Mouse (Mus musculus) natural killer cell, adult 2 months (primary cell): ENCODE data around the gene Ttll13.
A peak's percentile ranks its signal among the peaks of the same experiment; 100 is the strongest.

Source experiments
- DNase-seq, 2 experiments: peaks; one replicate each; pipeline ENCODE4 v3.0.0; 2022; ENCODE audit warnings: low spot score in 2 of 2

Ttll13 gene

GRCm38 (mm10) chr7:80246148-80246721 lies at the start of gene Ttll13:
Gene Ttll13 (plus strand): TSS chr7:80246376.
- peak; percentile 93 to 95 for DNase-seq

- DNase-seq = peak in 1 of 2 experiments; percentile 69
Measured at GRCm38 (mm10) chr7:80197371-80197770, 48.8 kb upstream of the Ttll13 start.

- peak; percentile 36 to 65 for DNase-seq
Measured at GRCm38 (mm10) chr7:80197941-80198778, 48.0 kb upstream of the Ttll13 start.

GRCm38 (mm10) chr7:80198863-80199262 lies 47.3 kb upstream of the Ttll13 start:
- no peak for DNase-seq

GRCm38 (mm10) chr7:80199286-80199685 lies 46.9 kb upstream of the Ttll13 start:
- no peak for DNase-seq

GRCm38 (mm10) chr7:80199851-80200587 lies 46.2 kb upstream of the Ttll13 start:
- DNase-seq = no peak

GRCm38 (mm10) chr7:80200588-80200945 lies 45.6 kb upstream of the Ttll13 start:
- no peak for DNase-seq

GRCm38 (mm10) chr7:80200963-80201539 lies 45.1 kb upstream of the Ttll13 start:
- no peak for DNase-seq

GRCm38 (mm10) chr7:80201888-80202540 lies 44.2 kb upstream of the Ttll13 start:
- no peak for DNase-seq

GRCm38 (mm10) chr7:80202961-80203360 lies 43.2 kb upstream of the Ttll13 start:
- DNase-seq = no peak

- DNase-seq = peak in 1 of 2 experiments; percentile 79
Measured at GRCm38 (mm10) chr7:80203638-80204096, 42.5 kb upstream of the Ttll13 start.

- peak; percentile 32 to 60 for DNase-seq
Measured at GRCm38 (mm10) chr7:80204362-80204761, 41.8 kb upstream of the Ttll13 start.

GRCm38 (mm10) chr7:80204961-80205360 lies 41.2 kb upstream of the Ttll13 start:
- DNase-seq = peak in 1 of 2 experiments; percentile 68

- DNase-seq = no peak
Measured at GRCm38 (mm10) chr7:80205705-80206589, 40.2 kb upstream of the Ttll13 start.

GRCm38 (mm10) chr7:80207314-80207731 lies 38.9 kb upstream of the Ttll13 start:
- DNase-seq = peak in 1 of 2 experiments; percentile 34

- no peak for DNase-seq
Measured at GRCm38 (mm10) chr7:80208026-80208642, 38.0 kb upstream of the Ttll13 start.

GRCm38 (mm10) chr7:80208738-80209430 lies 37.3 kb upstream of the Ttll13 start:
- DNase-seq = no peak

- DNase-seq = peak; percentile 87 to 89
Measured at GRCm38 (mm10) chr7:80209669-80210068, 36.5 kb upstream of the Ttll13 start.

GRCm38 (mm10) chr7:80210982-80211381 lies 35.2 kb upstream of the Ttll13 start:
- no peak for DNase-seq
